In genomic region chr2:167222152-167222551, GRCm38 (mm10) we compare ENCODE assay signal across 10 mouse cellular contexts. TPM values are rescaled to one million over a fixed set of nuclear protein-coding genes. Genes with fewer than 3 reads are reported as not detected.
DNase-seq lines count a peak whose midpoint lies in the region; ATAC-seq and TF ChIP-seq lines count a peak whose summit lies in the region.
"Had no signal": no experiment of that assay in that cellular context is flagged by ENCODE, and none has a peak within 500 bp of the region (broad histone marks: within the 10 kb centered on the region; RNA-seq: fewer than 3 reads in every experiment).

No protein-coding gene starts in this region.

- no peak for TF ChIP-seq POLR2A in testis, adult 2 months (IDR thresholded peaks at IDR 0.05; ENCODE audit: control insufficient read depth, low read depth, low read length)

- H3K4me1 ChIP-seq in limb, embryonic 10.5 days: no peaks in the 10 kb centered on the region
- no peaks in the 10 kb centered on the region; the same call in 1 of the 2 replicates for H3K4me1 ChIP-seq in neural tube, embryonic 15.5 days
- H3K4me1 ChIP-seq in testis, adult 2 months (ENCODE audit: control insufficient read depth, insufficient read depth, low read length): no peaks in the 10 kb centered on the region
- H3K4me1 ChIP-seq: embryonic facial prominence, embryonic 12.5 days; neural tube, embryonic 13.5 days had no signal

- H3K9ac ChIP-seq in neural tube, embryonic 15.5 days (replicated peaks): no peak overlapping the region
- H3K9ac ChIP-seq: embryonic facial prominence, embryonic 12.5 days; neural tube, embryonic 13.5 days had no signal

- no peak overlapping the region for H3K27ac ChIP-seq in limb, embryonic 10.5 days
- no peak overlapping the region for H3K27ac ChIP-seq in neural tube, embryonic 15.5 days (replicated peaks)
- H3K27ac ChIP-seq in testis, adult 2 months (ENCODE audit: control insufficient read depth, insufficient read depth, low read depth, low read length): no peak overlapping the region
- H3K27ac ChIP-seq: embryonic facial prominence, embryonic 12.5 days; neural tube, embryonic 13.5 days had no signal

- peaks cover 60% of the 10 kb centered on the region for H3K36me3 ChIP-seq in limb, embryonic 10.5 days
- H3K36me3 ChIP-seq in neural tube, embryonic 15.5 days: no peaks in the 10 kb centered on the region
- no peaks in the 10 kb centered on the region for H3K36me3 ChIP-seq in testis, adult 2 months (ENCODE audit: control insufficient read depth, insufficient read depth, low read length)
- H3K36me3 ChIP-seq: neural tube, embryonic 13.5 days had no signal

- no peaks in the 10 kb centered on the region for H3K9me3 ChIP-seq in limb, embryonic 10.5 days (replicated peaks)
- H3K9me3 ChIP-seq in neural tube, embryonic 15.5 days (replicated peaks): no peaks in the 10 kb centered on the region
- H3K9me3 ChIP-seq: embryonic facial prominence, embryonic 12.5 days; neural tube, embryonic 13.5 days had no signal

- WGBS in limb, embryonic 10.5 days: 39% methylated on average over 7 of the region's 7 CpGs
- 26% methylated on average over 7 of the region's 7 CpGs for WGBS in neural tube, embryonic 15.5 days

- H3K4me2 ChIP-seq in neural tube, embryonic 15.5 days: no peak overlapping the region
- H3K4me2 ChIP-seq: embryonic facial prominence, embryonic 12.5 days; neural tube, embryonic 13.5 days had no signal

- peak; percentile 49; the same call in 1 of the 2 replicates for ATAC-seq in neural tube, embryonic 15.5 days (ENCODE audit: low FRiP score)

- peak; percentile 37; the same call in 1 of the 2 replicates for TF ChIP-seq CTCF in testis, adult 2 months (IDR thresholded peaks at IDR 0.05; ENCODE audit: control insufficient read depth, insufficient read depth, insufficient replicate concordance, low read depth, low read length)

- H3K4me3 ChIP-seq in limb, embryonic 10.5 days: no peak overlapping the region
- no peak overlapping the region for H3K4me3 ChIP-seq in neural tube, embryonic 15.5 days (replicated peaks)
- no peak overlapping the region for H3K4me3 ChIP-seq in testis, adult 2 months (ENCODE audit: control insufficient read depth, low read depth, low read length)
- H3K4me3 ChIP-seq: embryonic facial prominence, embryonic 12.5 days; neural tube, embryonic 13.5 days had no signal

- peak; percentile 62 to 70 for DNase-seq in left cerebral cortex, adult 18-20 months (ENCODE audit: low spot score in 2 of 2)
- no peak for DNase-seq in left cerebral cortex, adult 11 months (ENCODE audit: low spot score)
- DNase-seq in cerebellum, adult 18-20 months: peak; percentile 71 to 77
- DNase-seq in forelimb bud, embryonic 11.5 days (ENCODE audit: low read depth, low spot score): peak; percentile 83
- peak; percentile 82 for DNase-seq in kidney, adult 18-20 months
- DNase-seq in limb, embryonic 10.5 days (ENCODE audit: low spot score): peak; percentile 78

- H3K27me3 ChIP-seq in limb, embryonic 10.5 days (ENCODE audit: low read depth, poor library complexity, severe bottlenecking): no peaks in the 10 kb centered on the region
- no peaks in the 10 kb centered on the region for H3K27me3 ChIP-seq in neural tube, embryonic 15.5 days (replicated peaks)
- no peaks in the 10 kb centered on the region for H3K27me3 ChIP-seq in testis, adult 2 months (ENCODE audit: control insufficient read depth, insufficient read depth, low read length)
- H3K27me3 ChIP-seq: embryonic facial prominence, embryonic 12.5 days; neural tube, embryonic 13.5 days had no signal

RNA-seq across cellular contexts. Expression of gene Ptgis, which starts 18.3 kb away (rescaled TPM):
- total RNA-seq in left cerebral cortex, adult 18-20 months (2021): 1 to 10 TPM; 1.5 to 2.4 TPM
- polyA plus RNA-seq in limb, embryonic 10.5 days (2016; fragmentation: Nextera tagmentation; extraction: Ambion mirVana): 15.6 and 17.6 TPM in 2 replicates
- polyA plus RNA-seq in neural tube, embryonic 15.5 days (2015; fragmentation: Nextera tagmentation; extraction: Ambion mirVana): 5.6 and 6.7 TPM in 2 replicates
- polyA plus RNA-seq in testis, adult 2 months (2012; rRNA removed): 7.2 and 9.1 TPM in 2 replicates

RNA-seq across cellular contexts. Expression of gene Kcnb1, which starts 32.2 kb away (rescaled TPM):
- total RNA-seq in left cerebral cortex, adult 18-20 months (2021): 100 to 1,000 TPM; 197 to 205 TPM
- 0.10 and 0.14 TPM in 2 replicates for polyA plus RNA-seq in limb, embryonic 10.5 days (2016; fragmentation: Nextera tagmentation; extraction: Ambion mirVana)
- polyA plus RNA-seq in neural tube, embryonic 15.5 days (2015; fragmentation: Nextera tagmentation; extraction: Ambion mirVana): 3.8 and 3.9 TPM in 2 replicates
- 2.8 and 3.1 TPM in 2 replicates for polyA plus RNA-seq in testis, adult 2 months (2012; rRNA removed)
